Mouse (Mus musculus): ENCODE results near the gene Ptgr2. TPM values are rescaled to one million over a fixed set of nuclear protein-coding genes. Genes with fewer than 3 reads are reported as not detected.

Ptgr2 gene
- polyA plus RNA-seq (2014; fragmentation: Illumina TruSeq; extraction: RNeasy Lipid Tissue Mini Kit (QIAGEN cat#74804)): 60.1 TPM

DNA sequence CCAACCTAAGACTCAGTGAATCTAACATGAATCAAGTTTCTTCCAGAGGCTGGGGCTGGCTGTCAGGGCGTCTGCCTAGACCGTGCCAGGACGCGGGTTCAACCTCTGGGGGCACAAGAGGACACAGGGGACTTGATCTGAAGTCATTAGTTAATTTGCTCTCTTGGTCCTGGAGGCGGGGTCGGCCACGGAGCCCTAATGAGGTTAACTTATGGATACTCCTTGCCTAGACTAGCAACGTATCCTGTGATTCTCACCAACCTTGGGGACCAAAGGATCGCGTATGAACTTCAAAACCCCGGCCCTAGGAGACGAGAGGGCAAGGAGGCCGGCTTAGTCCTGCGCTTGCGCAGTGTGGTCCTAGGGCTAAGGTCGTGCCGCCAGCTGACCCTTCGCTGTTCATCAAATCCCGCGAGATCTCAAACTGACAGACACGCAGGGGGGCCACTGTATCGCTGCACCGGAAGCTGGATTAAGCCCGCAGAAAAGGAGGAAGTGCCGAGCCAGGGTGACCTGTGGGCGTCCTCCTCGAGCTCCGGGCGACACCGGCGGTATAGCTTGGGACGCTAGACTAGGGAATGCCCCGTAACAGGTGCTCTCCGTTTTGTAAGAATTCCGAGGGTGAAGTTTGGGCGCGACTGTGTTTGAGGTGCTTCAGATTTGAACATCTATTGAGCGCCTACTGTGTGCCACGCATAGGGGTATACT lies at the start of gene Ptgr2:
TSS of gene Ptgr2 (plus strand) at position 348 of the 708 bp plus-strand sequence.

GRCm38 (mm10) chr12:84316721-84317621 lies 31.9 kb downstream of the Ptgr2 start, which contains the start of gene Zfp410:
Gene Zfp410, plus strand, starts transcription at chr12:84316852.

DNA sequence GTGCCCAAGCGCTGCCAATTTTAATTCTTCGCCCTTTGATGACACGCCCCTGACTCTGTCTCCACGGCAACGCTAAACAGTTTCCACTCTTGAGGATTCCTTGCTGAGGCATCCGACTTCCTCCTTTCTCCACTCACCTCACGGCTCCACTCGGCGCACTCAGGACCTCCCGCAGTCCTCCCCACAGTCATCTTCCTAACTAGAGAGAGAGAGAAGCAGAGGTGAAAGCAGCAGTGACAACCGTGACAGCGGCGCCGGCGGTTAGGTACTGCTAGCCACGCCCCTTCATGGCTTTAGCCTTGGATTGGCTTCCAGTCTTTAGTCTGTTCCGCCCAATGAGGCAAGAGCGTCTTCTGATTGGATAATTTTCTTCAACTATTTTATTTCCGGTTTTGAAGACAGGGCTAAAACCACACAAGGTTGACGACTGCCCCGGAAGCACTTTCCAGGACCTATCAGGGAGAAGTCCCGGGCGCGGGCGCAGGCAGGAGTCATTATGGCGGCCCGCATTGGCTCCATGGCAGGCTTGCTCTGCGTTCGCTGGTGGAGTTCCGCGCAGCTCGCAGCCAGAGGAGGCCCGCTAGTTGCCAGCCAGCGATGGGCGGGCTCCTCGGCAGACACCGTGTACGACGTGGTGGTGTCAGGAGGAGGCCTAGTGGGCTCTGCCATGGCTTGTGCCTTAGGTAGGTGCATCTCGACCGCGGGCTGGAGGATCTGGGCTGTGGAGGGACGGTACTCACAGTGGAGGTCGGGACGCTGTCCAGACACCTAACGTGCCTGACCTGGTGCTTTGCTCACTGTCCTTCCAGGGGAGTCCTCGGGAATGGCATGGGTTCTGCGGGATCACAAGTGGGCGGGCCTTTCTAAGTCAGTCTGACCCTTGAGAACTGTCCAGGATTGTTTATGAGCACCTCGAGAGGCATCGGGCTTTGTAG lies 76.8 kb downstream of the Ptgr2 start, which contains the start of the genes Coq6 and Fam161b:
TSS of gene Coq6 (plus strand) at position 103 of the 935 bp plus-strand sequence.
TSS of gene Fam161b (minus strand) at position 279 of the 935 bp plus-strand sequence.

Other genes starting within 250 kb of the Ptgr2 start
- gene Acot4, start 246.9 kb upstream of the Ptgr2 start, polyA plus RNA-seq (2014; fragmentation: Illumina TruSeq; extraction: RNeasy Lipid Tissue Mini Kit (QIAGEN cat#74804)): 0.34 TPM
- gene Gm49366, start 246.3 kb upstream of the Ptgr2 start, polyA plus RNA-seq (2014; fragmentation: Illumina TruSeq; extraction: RNeasy Lipid Tissue Mini Kit (QIAGEN cat#74804)): not detected
- 0.88 TPM for gene Acot3, start 233.1 kb upstream of the Ptgr2 start, polyA plus RNA-seq (2014; fragmentation: Illumina TruSeq; extraction: RNeasy Lipid Tissue Mini Kit (QIAGEN cat#74804))
- gene Acot5, start 215.9 kb upstream of the Ptgr2 start, polyA plus RNA-seq (2014; fragmentation: Illumina TruSeq; extraction: RNeasy Lipid Tissue Mini Kit (QIAGEN cat#74804)): not detected
- gene Acot6, start 184.6 kb upstream of the Ptgr2 start, polyA plus RNA-seq (2014; fragmentation: Illumina TruSeq; extraction: RNeasy Lipid Tissue Mini Kit (QIAGEN cat#74804)): 21.9 TPM
- gene Dnal1, start 170.9 kb upstream of the Ptgr2 start, polyA plus RNA-seq (2014; fragmentation: Illumina TruSeq; extraction: RNeasy Lipid Tissue Mini Kit (QIAGEN cat#74804)): 53.8 TPM
- 0.31 TPM for gene Pnma1, start 136.7 kb upstream of the Ptgr2 start, polyA plus RNA-seq (2014; fragmentation: Illumina TruSeq; extraction: RNeasy Lipid Tissue Mini Kit (QIAGEN cat#74804))
- 11.2 TPM for gene Elmsan1, start 66.4 kb upstream of the Ptgr2 start, polyA plus RNA-seq (2014; fragmentation: Illumina TruSeq; extraction: RNeasy Lipid Tissue Mini Kit (QIAGEN cat#74804))
- 35.3 TPM for gene Zfp410, start 31.6 kb downstream of the Ptgr2 start, polyA plus RNA-seq (2014; fragmentation: Illumina TruSeq; extraction: RNeasy Lipid Tissue Mini Kit (QIAGEN cat#74804))
- 2.8 TPM for gene Coq6, start 76.4 kb downstream of the Ptgr2 start, polyA plus RNA-seq (2014; fragmentation: Illumina TruSeq; extraction: RNeasy Lipid Tissue Mini Kit (QIAGEN cat#74804))
- 5.4 TPM for gene Fam161b, start 76.6 kb downstream of the Ptgr2 start, polyA plus RNA-seq (2014; fragmentation: Illumina TruSeq; extraction: RNeasy Lipid Tissue Mini Kit (QIAGEN cat#74804))
- 30.4 TPM for gene Entpd5, start 123.8 kb downstream of the Ptgr2 start, polyA plus RNA-seq (2014; fragmentation: Illumina TruSeq; extraction: RNeasy Lipid Tissue Mini Kit (QIAGEN cat#74804))
- 17.8 TPM for gene Bbof1, start 123.8 kb downstream of the Ptgr2 start, polyA plus RNA-seq (2014; fragmentation: Illumina TruSeq; extraction: RNeasy Lipid Tissue Mini Kit (QIAGEN cat#74804))
- gene Rnf113a2, start 132.0 kb downstream of the Ptgr2 start, polyA plus RNA-seq (2014; fragmentation: Illumina TruSeq; extraction: RNeasy Lipid Tissue Mini Kit (QIAGEN cat#74804)): 10.6 TPM
- gene Aldh6a1, start 165.8 kb downstream of the Ptgr2 start, polyA plus RNA-seq (2014; fragmentation: Illumina TruSeq; extraction: RNeasy Lipid Tissue Mini Kit (QIAGEN cat#74804)): 228 TPM
- 23.8 TPM for gene Lin52, start 166.2 kb downstream of the Ptgr2 start, polyA plus RNA-seq (2014; fragmentation: Illumina TruSeq; extraction: RNeasy Lipid Tissue Mini Kit (QIAGEN cat#74804))

Data from ovary, adult 10 weeks (tissue).